ENCODE assay signal across 18 mouse cellular contexts in the genomic region with DNA sequence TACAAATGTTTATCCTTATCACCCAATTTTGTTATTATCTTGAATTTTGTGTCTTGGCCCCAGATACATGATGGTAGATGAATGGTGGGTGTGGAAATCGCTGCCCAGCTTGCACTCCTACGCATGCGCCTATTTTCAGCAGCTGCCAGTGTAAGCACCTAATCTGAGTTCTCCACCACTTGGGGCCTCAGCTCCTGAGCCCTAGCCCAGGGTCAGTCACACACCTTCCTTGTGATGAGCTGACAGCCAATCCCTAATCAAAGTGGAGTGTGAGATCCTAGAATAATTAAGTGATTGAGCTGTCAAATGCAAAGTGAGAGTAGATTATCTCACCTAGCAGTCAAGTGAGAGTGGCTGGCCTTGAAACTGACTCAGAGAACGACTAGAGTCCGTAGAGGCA.
"Had no signal": no experiment of that assay in that cellular context is flagged by ENCODE, and none has a peak within 500 bp of the region (broad histone marks: within the 10 kb centered on the region; RNA-seq: fewer than 3 reads in every experiment).

No protein-coding gene starts in this region.

- H3K36me3 ChIP-seq: neural tube, embryonic 15.5 days had no signal

- H3K27ac ChIP-seq: midbrain, embryonic 10.5 days; midbrain, embryonic 12.5 days; neural tube, embryonic 13.5 days; neural tube, embryonic 15.5 days had no signal

- H3K9ac ChIP-seq: lung, embryonic 14.5 days; midbrain, embryonic 12.5 days; neural tube, embryonic 13.5 days; neural tube, embryonic 15.5 days had no signal

- H3K4me1 ChIP-seq: midbrain, embryonic 10.5 days; midbrain, embryonic 12.5 days; neural tube, embryonic 13.5 days; neural tube, embryonic 15.5 days had no signal

- ATAC-seq: midbrain, embryonic 16.5 days had no signal

- H3K9me3 ChIP-seq: midbrain, embryonic 10.5 days; midbrain, embryonic 12.5 days; neural tube, embryonic 13.5 days; neural tube, embryonic 15.5 days had no signal

- DNase-seq: lung, adult 18-20 months; lung, embryonic 14.5 days; lung, postnatal 10 days; lung, postnatal 4 days; midbrain, embryonic 14.5 days; right cerebral cortex, adult 18-20 months; right cerebral cortex, postnatal 25 days; right cerebral cortex, postnatal 4 days; spleen, adult 18-20 months; thymus, adult 18-20 months; thymus, postnatal 14 days; thymus, postnatal 36 days had no signal

- H3K4me2 ChIP-seq: lung, embryonic 14.5 days; midbrain, embryonic 12.5 days; neural tube, embryonic 13.5 days; neural tube, embryonic 15.5 days had no signal

- H3K4me3 ChIP-seq: midbrain, embryonic 10.5 days; midbrain, embryonic 12.5 days; myocyte; neural tube, embryonic 13.5 days; neural tube, embryonic 15.5 days had no signal

- H3K27me3 ChIP-seq: midbrain, embryonic 12.5 days; neural tube, embryonic 13.5 days; neural tube, embryonic 15.5 days had no signal
